In the genomic region with DNA sequence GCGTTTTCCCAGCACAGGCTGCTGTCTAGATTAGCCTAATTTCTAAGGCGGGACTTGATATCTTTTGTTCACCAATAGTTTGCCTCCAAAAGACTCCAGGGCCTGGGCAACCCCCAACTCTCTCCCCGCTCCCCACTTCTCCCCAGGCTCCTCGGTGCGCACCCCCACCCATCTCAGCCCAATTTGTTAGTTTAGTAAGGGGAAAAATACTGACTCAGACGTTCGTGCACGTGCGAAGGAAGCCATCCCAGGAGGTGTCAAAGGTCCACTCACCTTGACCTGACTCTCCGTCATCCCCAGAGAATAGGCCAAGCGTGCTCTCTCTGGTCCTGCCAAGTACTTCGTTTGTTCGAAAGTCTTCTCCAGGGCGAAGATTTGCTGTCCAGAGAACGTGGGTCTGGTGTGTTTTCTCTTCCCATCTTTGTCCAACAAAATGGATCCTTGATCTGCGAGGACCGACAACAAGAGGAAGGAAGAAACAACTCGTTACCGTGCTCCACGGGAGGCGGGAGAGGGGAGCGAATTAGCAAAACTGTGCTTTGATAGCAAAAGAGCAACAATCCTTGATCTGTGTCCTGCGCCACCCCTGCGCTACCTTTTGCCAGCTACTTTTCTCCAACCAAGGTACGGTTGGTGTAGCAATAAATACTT, we compare ENCODE assay signal across 15 mouse cellular contexts. TPM values are rescaled to one million over a fixed set of nuclear protein-coding genes. Genes with fewer than 3 reads are reported as not detected.
DNase-seq lines count a peak whose midpoint lies in the region; ATAC-seq and TF ChIP-seq lines count a peak whose summit lies in the region.
"Had no signal": no experiment of that assay in that cellular context is flagged by ENCODE, and none has a peak within 500 bp of the region (broad histone marks: within the 10 kb centered on the region; RNA-seq: fewer than 3 reads in every experiment).

No protein-coding gene starts in this region.

- no peaks in the 10 kb centered on the region for H3K9me3 ChIP-seq in forebrain, postnatal 0 days (ENCODE audit: low read length)
- no peaks in the 10 kb centered on the region for H3K9me3 ChIP-seq in forebrain, embryonic 12.5 days
- no peaks in the 10 kb centered on the region for H3K9me3 ChIP-seq in neural tube, embryonic 12.5 days

- no peak overlapping the region for H3K9ac ChIP-seq in forebrain, postnatal 0 days
- H3K9ac ChIP-seq in forebrain, embryonic 12.5 days, result no peak overlapping the region
- 0 out of 2 replicates have a peak overlapping the region, but pooled peaks have one; percentile 27 for H3K9ac ChIP-seq in neural tube, embryonic 12.5 days

- ATAC-seq in forebrain, postnatal 0 days, result no peak
- ATAC-seq in forebrain, embryonic 12.5 days (ENCODE audit: low FRiP score), result no peak
- ATAC-seq in neural tube, embryonic 12.5 days (ENCODE audit: low FRiP score, low read depth), result no peak

- H3K4me3 ChIP-seq in forebrain, postnatal 0 days (ENCODE audit: low read depth, low read length), result no peak overlapping the region
- no peak overlapping the region for H3K4me3 ChIP-seq in forebrain, embryonic 12.5 days (replicated peaks)
- peak overlapping the region; percentile 47 for H3K4me3 ChIP-seq in neural tube, embryonic 12.5 days

- DNase-seq in forebrain, postnatal 0 days, result peak; percentile 70
- peak; percentile 17 for DNase-seq in right cerebral cortex, postnatal 25 days
- DNase-seq in right cerebral cortex, postnatal 4 days, result no peak
- DNase-seq in spleen, postnatal 4 days (ENCODE audit: low spot score in 2 of 2), result no peak
- no peak for DNase-seq in right cerebral cortex, adult 2 months (ENCODE audit: low spot score in 2 of 2)
- DNase-seq in left cerebral cortex, adult 11 months (ENCODE audit: low spot score), result no peak
- DNase-seq: B cell, adult 2 months; cerebellum, adult 9-10 months; left cerebral cortex, postnatal 4 days; lung, adult 18-20 months had no signal

- H3K36me3 ChIP-seq in forebrain, postnatal 0 days (ENCODE audit: insufficient read depth), result no peaks in the 10 kb centered on the region
- no peaks in the 10 kb centered on the region for H3K36me3 ChIP-seq in forebrain, embryonic 12.5 days (replicated peaks)
- H3K36me3 ChIP-seq in neural tube, embryonic 12.5 days, result no peaks in the 10 kb centered on the region

- 2% methylated on average over 25 of the region's 25 CpGs for WGBS in forebrain, postnatal 0 days
- 1% methylated on average over 25 of the region's 25 CpGs for WGBS in forebrain, embryonic 12.5 days
- WGBS in neural tube, embryonic 12.5 days, result 2% methylated on average over 25 of the region's 25 CpGs

- H3K27ac ChIP-seq in forebrain, postnatal 0 days (ENCODE audit: low read depth, low read length), result no peak overlapping the region
- H3K27ac ChIP-seq in forebrain, embryonic 12.5 days, result no peak overlapping the region
- no peak overlapping the region for H3K27ac ChIP-seq in neural tube, embryonic 12.5 days

- H3K4me2 ChIP-seq in forebrain, postnatal 0 days (ENCODE audit: low read depth), result no peak overlapping the region
- H3K4me2 ChIP-seq in forebrain, embryonic 12.5 days, result no peak overlapping the region
- peak overlapping the region; percentile 60 for H3K4me2 ChIP-seq in neural tube, embryonic 12.5 days (replicated peaks)

- no peaks in the 10 kb centered on the region for H3K4me1 ChIP-seq in forebrain, postnatal 0 days (ENCODE audit: insufficient read depth)
- H3K4me1 ChIP-seq in forebrain, embryonic 12.5 days, result peaks cover 36% of the 10 kb centered on the region
- H3K4me1 ChIP-seq in neural tube, embryonic 12.5 days, result peaks cover 27% of the 10 kb centered on the region

- peaks cover 73% of the 10 kb centered on the region for H3K27me3 ChIP-seq in forebrain, postnatal 0 days (ENCODE audit: insufficient read depth, low read length)
- peaks cover 90% of the 10 kb centered on the region for H3K27me3 ChIP-seq in forebrain, embryonic 12.5 days
- peaks cover 92% of the 10 kb centered on the region for H3K27me3 ChIP-seq in neural tube, embryonic 12.5 days (replicated peaks)

- no peak for TF ChIP-seq CTCF in forebrain, postnatal 0 days (IDR thresholded peaks at IDR 0.05; ENCODE audit: low read depth)

RNA-seq across cellular contexts. Expression of a gene that starts 3.1 kb away (rescaled TPM):
- total RNA-seq in forebrain, postnatal 0 days (2014; rRNA removed), result 0.24 TPM in 1 of 2 replicates, not detected in the other
- polyA plus RNA-seq in forebrain, postnatal 0 days (2015; fragmentation: Nextera tagmentation; extraction: Ambion mirVana), result 0.10 and 0.29 TPM in 2 replicates
- 0.40 and 0.50 TPM in 2 replicates for polyA plus RNA-seq in forebrain, embryonic 12.5 days (2016; fragmentation: Nextera tagmentation; extraction: Ambion mirVana)
- 9.6 and 11.5 TPM in 2 replicates for polyA plus RNA-seq in neural tube, embryonic 12.5 days (2016; fragmentation: Nextera tagmentation; extraction: Ambion mirVana)
- total RNA-seq: megakaryocyte, adult 5-6 weeks had no signal
- polyA plus RNA-seq: spleen, adult 2 months; thymus, postnatal 0 days had no signal

Comparison
In these comparisons a context has a peak if more than half of its experiments do, and no peak if none do; other contexts are left out.
1. DNase-seq: peak in forebrain, postnatal 0 days (single experiment) and right cerebral cortex, postnatal 25 days (single experiment); none in right cerebral cortex, postnatal 4 days (single experiment), spleen, postnatal 4 days (0 of 2), right cerebral cortex, adult 2 months (0 of 2) and left cerebral cortex, adult 11 months (single experiment).